Mouse (Mus musculus) kidney, postnatal 10 days (tissue): Measurements from ENCODE around the gene Ncoa3.

Experiments used
- DNase-seq: peaks from one replicate; pipeline ENCODE4 v3.0.0; 2021; ENCODE audit warnings: mixed read lengths

The Ncoa3 gene

GRCm38 (mm10) chr2:165970767-165971166 lies 21.7 kb upstream of the Ncoa3 start:
- no peak for DNase-seq

DNA sequence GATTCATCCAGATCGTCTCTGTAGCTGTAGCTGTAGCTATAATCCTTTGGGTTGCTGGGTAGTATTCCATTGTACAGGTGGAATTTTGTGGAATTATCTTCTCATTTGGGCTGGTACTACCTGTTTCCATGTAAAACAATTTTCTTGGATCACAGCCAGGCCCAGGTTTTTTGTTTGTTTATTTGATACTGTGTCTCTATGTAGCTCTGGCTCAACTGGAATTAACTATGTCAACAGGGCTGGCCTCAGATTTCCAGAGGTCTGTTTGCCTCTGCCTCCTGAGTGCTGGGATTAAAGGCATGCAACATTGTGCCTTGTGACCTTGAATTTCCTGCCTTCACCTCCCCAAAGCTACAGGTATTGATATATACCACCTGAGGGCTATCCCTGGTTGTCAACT lies 18.1 kb upstream of the Ncoa3 start:
- DNase-seq = no peak

DNA sequence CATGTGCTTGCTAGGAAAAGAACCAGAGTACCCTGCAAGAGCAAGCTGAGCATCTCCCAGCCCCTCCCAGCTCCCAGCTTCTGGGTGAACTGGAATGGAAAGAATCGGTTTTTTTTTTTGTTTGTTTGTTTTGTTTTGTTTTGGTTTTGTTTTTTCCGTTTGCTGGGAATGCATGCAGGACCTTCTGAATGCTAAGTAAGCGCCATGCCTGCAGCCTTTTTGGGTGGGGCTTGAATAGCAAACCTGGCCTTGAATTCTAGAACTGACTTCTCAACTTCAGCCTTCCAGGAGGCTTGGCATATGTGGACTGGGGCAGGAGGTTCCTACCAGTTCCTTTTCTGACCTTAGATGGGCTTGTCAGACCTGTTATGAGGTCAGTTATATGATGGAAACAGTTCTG lies 16.2 kb upstream of the Ncoa3 start:
- DNase-seq = no peak

- DNase-seq = no peak
Measured at GRCm38 (mm10) chr2:165976874-165977273, 15.6 kb upstream of the Ncoa3 start.

- DNase-seq = no peak
Measured at GRCm38 (mm10) chr2:165978119-165978518, 14.3 kb upstream of the Ncoa3 start.

DNA sequence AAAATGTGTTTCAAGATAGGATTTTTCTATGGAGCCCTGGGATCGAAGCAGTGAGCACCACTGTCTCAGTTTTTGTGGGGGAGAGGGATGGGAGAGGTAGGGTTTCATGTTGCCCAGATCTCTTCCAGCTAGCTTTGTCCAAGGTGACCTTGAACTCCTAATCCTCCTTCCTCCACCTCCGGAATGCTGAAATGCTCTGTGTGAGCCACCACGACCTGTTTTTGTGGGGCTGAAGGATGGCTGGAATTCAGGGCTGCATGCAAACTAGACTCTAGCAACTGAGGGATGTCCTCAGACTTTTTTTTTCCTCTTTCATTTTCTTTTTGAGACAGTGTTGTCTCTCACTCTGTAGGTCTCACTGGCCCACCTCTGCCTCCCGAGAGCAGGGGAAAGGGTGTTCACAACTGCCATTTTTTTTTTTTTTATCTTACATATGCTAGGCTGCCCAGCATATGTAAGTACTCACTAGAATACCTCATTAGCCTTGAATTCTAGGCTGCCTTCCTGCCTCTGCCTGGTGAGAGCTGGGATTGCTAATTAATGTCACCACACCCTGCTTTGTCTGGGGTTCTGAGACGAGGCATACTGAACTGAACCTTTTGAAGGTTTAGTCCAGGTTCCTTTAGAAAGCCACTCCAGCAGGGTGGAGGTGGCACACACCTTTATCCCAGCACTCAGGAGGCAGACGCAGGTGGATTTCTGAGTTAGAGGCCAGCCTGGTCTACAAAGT lies 11.0 kb upstream of the Ncoa3 start:
- no peak for DNase-seq

GRCm38 (mm10) chr2:165982512-165983389 lies 9.7 kb upstream of the Ncoa3 start:
- peak; percentile 87 for DNase-seq

- no peak for DNase-seq
Measured at GRCm38 (mm10) chr2:165984318-165984717, 8.1 kb upstream of the Ncoa3 start.

- no peak for DNase-seq
Measured at GRCm38 (mm10) chr2:165984891-165985290, 7.5 kb upstream of the Ncoa3 start.

DNA sequence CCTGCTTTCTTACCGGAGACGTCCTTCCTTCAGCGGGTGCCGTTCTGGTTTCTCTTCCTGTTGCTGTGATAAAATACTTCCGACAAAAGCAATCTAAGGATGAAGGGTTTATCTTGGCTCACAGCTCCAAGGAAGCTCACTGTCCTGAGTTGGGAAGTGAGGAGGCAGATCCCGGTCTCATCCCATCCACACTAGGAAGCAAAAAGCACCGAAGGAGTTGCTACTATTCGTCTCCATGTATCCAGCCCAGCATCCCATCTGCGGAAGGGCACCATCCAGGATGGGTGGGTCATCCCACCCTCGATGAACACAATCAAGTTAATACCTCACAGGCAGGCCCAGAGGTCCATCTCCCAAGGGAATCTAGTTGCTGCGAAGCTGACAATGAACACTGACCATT lies 6.9 kb upstream of the Ncoa3 start:
- no peak for DNase-seq

DNA sequence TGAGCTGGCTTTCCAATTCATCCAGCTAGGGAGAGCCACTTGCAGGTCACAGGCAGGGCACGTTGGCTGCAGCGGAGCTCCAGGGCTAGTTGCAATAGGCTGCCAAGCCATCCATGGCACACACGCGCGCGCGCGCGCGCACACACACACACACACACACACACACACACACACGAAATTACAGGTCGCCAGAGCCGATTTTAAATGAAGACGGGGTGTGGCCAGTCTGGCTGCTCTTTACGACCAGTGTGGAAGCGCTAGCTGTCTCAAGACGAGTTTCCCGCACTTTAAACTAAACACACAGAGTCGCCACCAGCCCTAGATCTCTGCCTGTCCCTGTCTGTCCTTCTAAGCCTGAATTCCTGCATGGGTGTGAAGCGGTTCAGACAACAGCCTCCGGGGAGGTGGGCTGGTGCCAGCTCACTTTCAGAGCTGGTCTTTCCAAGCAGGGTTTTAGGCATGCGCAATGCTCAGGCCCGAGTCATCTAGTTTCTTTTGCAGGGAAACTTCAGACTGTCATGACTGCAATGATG lies 5.4 kb upstream of the Ncoa3 start:
- peak; percentile 86 for DNase-seq

DNA sequence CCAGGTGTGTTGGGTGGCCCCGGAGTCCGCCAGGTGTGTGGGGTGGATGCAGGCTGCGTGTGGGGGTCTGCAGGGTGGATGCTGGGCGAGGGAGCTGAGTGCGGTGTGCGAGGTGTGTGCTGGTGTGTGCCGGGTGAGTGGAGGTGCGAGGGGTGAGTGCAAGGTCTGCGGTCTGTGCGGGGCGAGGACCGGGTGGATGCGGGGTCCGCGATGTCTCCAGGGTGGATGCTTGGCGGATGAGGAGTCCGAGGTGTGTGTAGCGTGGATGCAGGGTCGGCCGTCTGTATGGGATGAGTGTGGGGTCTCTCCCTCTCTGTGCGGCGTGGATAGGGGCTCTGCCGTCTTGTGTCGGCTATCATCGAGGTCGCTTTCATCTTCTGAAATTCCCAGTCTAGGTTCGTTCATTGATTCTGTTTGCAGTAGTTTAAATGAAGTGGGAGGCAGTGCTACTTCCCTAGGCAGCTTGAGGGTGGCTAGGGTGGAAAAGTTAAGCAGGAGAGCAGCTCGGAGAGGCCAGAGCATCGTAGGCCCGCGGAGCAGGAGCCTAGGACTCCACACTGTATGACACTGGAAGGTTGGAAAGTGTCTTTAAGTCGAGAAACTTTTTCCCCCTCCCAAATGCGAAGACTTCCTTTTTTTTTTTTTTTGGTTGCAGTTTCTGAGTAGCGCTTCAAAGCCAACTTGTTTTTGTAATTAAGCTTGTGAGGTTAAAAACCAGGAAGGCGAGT lies 901 bp downstream of the Ncoa3 start:
- DNase-seq = peak; percentile 45

- DNase-seq = no peak
Measured at GRCm38 (mm10) chr2:165994341-165994740, 1.9 kb downstream of the Ncoa3 start.

GRCm38 (mm10) chr2:165995711-165996110 lies 3.3 kb downstream of the Ncoa3 start:
- no peak for DNase-seq

GRCm38 (mm10) chr2:165996130-165996529 lies 3.7 kb downstream of the Ncoa3 start:
- DNase-seq = peak; percentile 59

- DNase-seq = no peak
Measured at GRCm38 (mm10) chr2:165997256-165997967, 5.0 kb downstream of the Ncoa3 start.

DNA sequence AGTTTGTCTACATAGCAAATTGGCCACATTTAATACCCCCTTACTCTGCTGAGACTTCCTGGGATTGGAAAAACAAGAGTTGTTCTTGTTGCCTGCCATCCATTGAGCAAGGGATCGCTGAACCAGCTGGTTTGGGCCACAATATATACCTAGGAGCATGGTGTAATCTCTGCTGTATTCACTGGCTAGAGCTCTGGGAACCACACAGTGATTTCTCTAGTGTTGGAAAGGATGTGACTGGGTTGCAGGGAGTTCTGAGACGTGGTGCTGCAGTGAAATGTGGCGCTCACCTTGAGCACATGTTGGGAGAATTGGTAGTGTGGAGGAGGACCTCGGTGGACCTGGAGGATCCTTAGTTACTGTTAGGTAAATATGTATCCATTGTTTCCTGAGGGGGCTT lies 6.5 kb downstream of the Ncoa3 start:
- DNase-seq = no peak

- peak; percentile 73 for DNase-seq
Measured at GRCm38 (mm10) chr2:165999790-166000189, 7.4 kb downstream of the Ncoa3 start.

GRCm38 (mm10) chr2:166000242-166000641 lies 7.8 kb downstream of the Ncoa3 start:
- no peak for DNase-seq

- no peak for DNase-seq
Measured at GRCm38 (mm10) chr2:166000769-166001168, 8.3 kb downstream of the Ncoa3 start.

DNA sequence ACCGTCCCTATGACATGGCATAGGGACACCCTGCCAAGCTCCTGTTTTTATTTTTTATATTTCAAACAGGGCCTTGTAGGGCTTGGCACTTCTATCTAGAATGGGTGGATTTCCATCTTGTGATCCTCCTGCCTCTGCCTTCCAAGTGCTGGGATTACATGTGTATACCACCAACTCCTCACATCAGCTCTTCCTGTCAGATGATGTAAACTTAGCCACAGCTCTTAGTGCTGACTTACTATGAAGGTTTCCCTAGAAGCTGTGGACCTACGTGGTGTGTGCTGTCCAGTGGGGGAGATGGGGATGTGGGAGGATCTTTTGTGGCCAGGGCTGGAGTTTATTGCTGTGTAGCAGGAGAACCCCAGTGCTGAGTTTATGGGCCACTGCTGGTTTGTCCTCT lies 8.9 kb downstream of the Ncoa3 start:
- no peak for DNase-seq

GRCm38 (mm10) chr2:166001768-166002167 lies 9.3 kb downstream of the Ncoa3 start:
- DNase-seq = no peak

DNA sequence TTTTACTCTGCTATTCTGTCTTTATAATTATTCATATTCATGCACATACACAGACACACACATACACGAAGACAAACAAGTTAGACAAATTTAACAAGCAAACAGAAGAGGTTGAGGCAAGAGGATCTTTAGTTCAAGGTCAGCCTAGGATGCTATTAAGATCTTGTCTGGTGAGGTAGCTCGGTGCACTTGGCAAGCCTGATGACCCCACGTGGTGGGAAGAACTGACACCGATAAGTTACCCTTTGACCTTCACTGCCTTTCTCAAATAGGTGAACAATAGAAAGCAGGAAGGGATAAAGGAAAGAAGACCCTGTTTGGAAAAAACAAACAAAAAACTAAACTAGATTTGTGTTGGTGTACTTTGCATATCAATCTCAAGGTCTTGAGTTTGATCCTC lies 10.0 kb downstream of the Ncoa3 start:
- DNase-seq = no peak
